Mouse (Mus musculus): ENCODE results near the gene Slc47a1. TPM values are rescaled to one million over a fixed set of nuclear protein-coding genes. Genes with fewer than 3 reads are reported as not detected.
A peak's percentile ranks its signal among the peaks of the same experiment; 100 is the strongest.
"Not testable (repeated sequence)": the region's sequence is repeated elsewhere in the genome, so short reads cannot be mapped to it uniquely, and the experiment has no call there.

Slc47a1 gene
- polyA plus RNA-seq, 1 experiment from 2014 or later, result 0.13 TPM

DNA sequence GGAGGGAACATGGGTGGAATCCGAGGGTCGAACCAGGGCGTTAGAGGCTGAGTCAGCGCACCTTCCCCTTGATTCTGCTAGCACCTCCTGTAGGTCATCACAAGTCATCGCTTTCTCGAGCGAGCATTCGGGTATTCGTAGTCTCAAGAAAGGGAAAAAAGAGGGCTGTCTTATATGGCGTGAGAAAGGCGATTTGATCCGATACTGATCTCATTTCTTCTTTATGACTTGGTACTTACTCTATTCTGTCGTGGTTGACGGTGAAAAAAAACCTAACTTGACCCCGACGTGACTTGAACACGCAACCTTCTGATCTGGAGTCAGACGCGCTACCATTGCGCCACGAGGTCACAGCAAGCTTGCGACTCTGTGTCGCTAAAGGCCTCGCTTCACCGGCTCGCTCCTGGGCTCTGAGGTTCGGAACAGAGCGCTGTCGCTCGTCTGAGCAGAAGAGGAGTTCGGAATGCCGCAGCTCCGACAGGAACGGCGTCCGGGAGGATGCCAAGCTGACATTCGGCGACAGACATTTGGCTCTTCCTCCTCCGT lies 29.6 kb upstream of the Slc47a1 start:
- Histone ChIP-seq H3K36me3 (no peaks in the 10 kb centered on the region), H3K27me3 (no peaks in the 10 kb centered on the region), H3K9ac (replicated peaks) (peak overlapping the region; percentile 93), H3K4me2 (replicated peaks) (peak overlapping the region; percentile 53), H3K4me1 (peaks cover 14% of the 10 kb centered on the region), H3K9me3 (no peaks in the 10 kb centered on the region), H3K4me3 (peak overlapping the region; percentile 91), H3K27ac (replicated peaks) (peak overlapping the region; percentile 99)
- WGBS, result under 1% methylated on average over 39 of the region's 39 CpGs
- peak; percentile 92 for ATAC-seq (replicated peaks)

DNA sequence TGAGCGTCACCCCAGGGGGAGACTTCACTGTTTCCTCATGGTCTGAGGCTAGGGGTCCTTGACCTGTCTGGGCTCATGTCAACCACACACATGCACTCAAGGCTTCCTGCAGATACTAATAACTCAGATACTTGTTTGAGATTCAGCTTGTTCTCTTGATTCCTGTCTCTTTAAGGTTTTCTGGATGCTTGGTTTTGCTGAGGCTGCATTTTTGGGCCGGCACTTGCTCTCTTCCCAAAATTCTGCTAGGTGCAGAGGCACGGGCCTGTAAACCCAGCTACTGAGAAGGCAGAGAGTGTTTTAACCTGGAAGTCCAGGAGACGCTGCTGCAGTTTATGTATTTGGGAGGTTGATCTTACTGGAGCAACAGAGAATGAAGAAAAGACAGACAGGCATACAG lies 23.6 kb upstream of the Slc47a1 start:
- H3K4me1 ChIP-seq, result no peaks in the 10 kb centered on the region
- no peaks in the 10 kb centered on the region for H3K9me3 ChIP-seq
- no peak overlapping the region for H3K4me3 ChIP-seq
- WGBS, result 84% methylated on average over 4 of the region's 4 CpGs
- no peak overlapping the region for H3K27ac ChIP-seq (replicated peaks)
- no peaks in the 10 kb centered on the region for H3K36me3 ChIP-seq
- ATAC-seq (replicated peaks), result no peak
- H3K4me2 ChIP-seq (replicated peaks), result no peak overlapping the region
- H3K9ac ChIP-seq (replicated peaks), result no peak overlapping the region
- H3K27me3 ChIP-seq, result no peaks in the 10 kb centered on the region

DNA sequence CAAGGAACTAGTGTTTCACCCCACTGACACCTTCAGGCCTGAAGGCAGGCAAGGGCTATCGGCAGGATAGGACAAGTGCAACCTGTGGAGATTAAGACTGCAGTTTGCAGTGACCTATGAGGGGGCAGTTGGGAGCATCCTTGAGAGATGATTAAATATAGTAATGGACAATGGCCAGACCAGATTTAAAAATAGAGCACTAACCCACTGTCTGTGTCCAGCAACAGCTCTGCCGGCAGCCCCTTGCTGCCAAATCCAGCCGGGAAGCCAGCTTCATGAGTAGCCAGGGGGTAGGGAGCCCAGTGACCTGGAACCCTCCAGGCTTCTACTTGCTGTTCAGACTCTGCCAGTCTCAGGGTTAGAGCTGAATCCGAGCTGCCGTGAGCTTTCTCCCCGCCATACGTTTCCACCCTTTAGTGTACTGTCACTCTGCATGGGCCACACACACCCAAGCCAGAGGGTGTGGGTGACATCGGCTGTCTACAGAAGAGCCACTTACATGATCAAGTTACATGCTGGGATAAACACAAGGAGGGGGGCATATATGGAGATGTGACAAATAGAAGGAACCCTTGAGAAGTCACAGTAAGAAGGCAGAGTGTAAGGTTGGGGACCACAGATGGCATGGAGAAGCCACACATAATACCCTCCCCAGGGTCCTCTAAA lies 22.7 kb upstream of the Slc47a1 start:
- Histone ChIP-seq H3K27ac (replicated peaks) (no peak overlapping the region), H3K9ac (replicated peaks) (no peak overlapping the region), H3K4me3 (no peak overlapping the region), H3K4me2 (replicated peaks) (no peak overlapping the region), H3K27me3 (no peaks in the 10 kb centered on the region), H3K4me1 (no peaks in the 10 kb centered on the region), H3K36me3 (no peaks in the 10 kb centered on the region), H3K9me3 (no peaks in the 10 kb centered on the region)
- ATAC-seq (replicated peaks), result no peak
- WGBS, result 88% methylated on average over 8 of the region's 8 CpGs

DNA sequence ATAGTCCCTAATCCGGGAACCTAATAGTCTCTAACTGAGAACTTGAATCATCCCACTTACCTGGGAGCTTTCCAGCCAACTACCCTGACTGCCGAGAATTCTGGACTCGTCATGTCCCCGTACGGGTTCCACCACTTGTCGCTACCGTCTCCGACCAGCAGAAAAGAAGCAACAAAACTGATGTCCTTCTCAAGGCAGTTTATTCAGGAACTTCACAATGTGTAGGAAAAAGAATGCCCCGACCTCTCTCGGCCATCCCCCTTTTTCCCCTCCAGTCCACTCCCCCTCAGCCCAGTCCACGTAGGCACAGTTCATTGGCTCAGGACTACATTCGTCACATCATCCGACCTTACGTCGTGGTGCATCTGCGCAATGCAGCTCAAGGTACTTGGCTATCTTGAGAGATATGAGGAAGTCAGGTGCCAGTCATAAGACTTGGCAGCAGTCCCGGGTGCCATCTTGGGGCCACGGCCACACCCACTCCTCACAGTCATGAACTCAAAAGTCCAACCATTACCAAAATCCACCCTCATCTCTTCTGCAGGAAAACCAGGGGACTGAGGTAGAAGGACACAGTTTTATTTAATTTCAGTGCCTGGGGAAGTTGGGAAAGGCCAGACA lies 19.4 kb upstream of the Slc47a1 start:
- not testable (repeated sequence) for H3K27me3 ChIP-seq; H3K36me3 ChIP-seq; H3K4me1 ChIP-seq; H3K27ac ChIP-seq (replicated peaks); H3K9me3 ChIP-seq; H3K4me3 ChIP-seq; H3K4me2 ChIP-seq (replicated peaks); ATAC-seq (replicated peaks); H3K9ac ChIP-seq (replicated peaks)
- 93% methylated on average over 18 of the region's 18 CpGs for WGBS

DNA sequence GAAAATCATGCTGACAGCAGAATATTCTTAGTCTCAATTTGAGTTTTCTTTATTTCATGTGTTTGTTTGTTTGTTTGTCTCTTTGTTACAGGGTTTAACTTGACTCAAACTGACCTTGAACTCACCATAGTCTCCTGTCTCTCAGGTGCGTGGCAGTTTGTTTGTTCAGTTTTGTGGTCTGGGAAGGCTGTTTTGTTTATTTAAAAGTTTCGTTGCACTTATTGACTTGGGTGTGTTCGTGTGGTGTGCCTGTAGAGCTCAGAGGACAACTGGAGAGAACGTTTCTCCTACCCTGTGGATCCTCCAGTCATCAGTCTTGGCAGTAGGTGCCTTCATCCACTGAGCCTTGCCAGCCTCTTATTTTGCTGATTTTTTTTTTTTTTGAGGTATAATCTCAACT lies 10.8 kb upstream of the Slc47a1 start:
- Histone ChIP-seq H3K36me3 (no peaks in the 10 kb centered on the region), H3K4me3 (no peak overlapping the region), H3K4me2 (replicated peaks) (no peak overlapping the region), H3K4me1 (no peaks in the 10 kb centered on the region), H3K9ac (replicated peaks) (no peak overlapping the region), H3K9me3 (no peaks in the 10 kb centered on the region), H3K27ac (replicated peaks) (no peak overlapping the region), H3K27me3 (no peaks in the 10 kb centered on the region)
- ATAC-seq (replicated peaks), result no peak
- WGBS, result 86% methylated on average over 4 of the region's 4 CpGs

DNA sequence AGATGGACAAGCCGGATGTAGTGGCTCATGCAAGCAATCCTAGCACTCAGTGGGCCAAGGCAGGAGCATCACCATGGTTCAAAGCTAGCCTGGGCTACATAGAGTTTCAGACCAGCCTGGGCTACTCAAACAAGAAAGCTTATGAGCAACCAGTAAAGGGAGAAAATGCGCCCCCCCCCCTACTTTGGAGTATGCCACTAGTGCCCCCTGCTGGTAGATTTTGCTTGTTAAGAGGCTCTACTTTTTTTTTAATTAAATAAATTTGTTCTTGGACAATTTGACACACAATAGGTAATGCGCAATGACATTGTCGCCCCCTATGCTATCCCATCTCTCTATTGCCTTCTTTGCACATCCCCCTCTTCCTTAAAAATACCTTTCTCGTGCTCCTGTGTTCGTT lies 9.9 kb upstream of the Slc47a1 start:
- H3K27me3 ChIP-seq, result no peaks in the 10 kb centered on the region
- 51% methylated on average over 6 of the region's 6 CpGs for WGBS
- no peak overlapping the region for H3K4me2 ChIP-seq (replicated peaks)
- no peak for ATAC-seq (replicated peaks)
- H3K27ac ChIP-seq (replicated peaks), result no peak overlapping the region
- no peaks in the 10 kb centered on the region for H3K9me3 ChIP-seq
- H3K9ac ChIP-seq (replicated peaks), result no peak overlapping the region
- H3K4me1 ChIP-seq, result no peaks in the 10 kb centered on the region
- no peak overlapping the region for H3K4me3 ChIP-seq
- no peaks in the 10 kb centered on the region for H3K36me3 ChIP-seq

DNA sequence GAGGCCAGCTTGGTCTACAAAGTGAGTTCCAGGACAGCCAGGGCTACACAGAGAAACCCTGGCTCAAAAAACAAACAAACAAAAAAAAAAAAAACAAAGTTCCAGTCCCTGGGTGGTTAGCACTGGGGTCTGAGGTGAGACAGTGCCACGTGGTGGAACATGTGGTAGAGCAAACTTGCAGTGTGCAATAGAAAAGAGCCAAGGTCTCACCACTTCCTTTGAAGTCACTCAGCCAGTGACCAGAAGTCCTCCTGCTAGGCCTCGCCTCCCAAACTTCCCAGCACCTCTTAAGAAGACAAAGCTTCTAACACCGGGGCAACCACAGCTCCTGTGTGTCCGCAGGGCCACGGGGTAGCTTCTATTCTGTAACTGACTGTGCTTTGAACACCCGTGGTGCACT lies 9.1 kb upstream of the Slc47a1 start:
- Histone ChIP-seq H3K9ac (replicated peaks) (no peak overlapping the region), H3K4me3 (no peak overlapping the region), H3K9me3 (no peaks in the 10 kb centered on the region), H3K27ac (replicated peaks) (no peak overlapping the region), H3K36me3 (no peaks in the 10 kb centered on the region), H3K4me1 (no peaks in the 10 kb centered on the region), H3K27me3 (no peaks in the 10 kb centered on the region), H3K4me2 (replicated peaks) (no peak overlapping the region)
- no peak for ATAC-seq (replicated peaks)
- WGBS, result 64% methylated on average over 6 of the region's 6 CpGs

DNA sequence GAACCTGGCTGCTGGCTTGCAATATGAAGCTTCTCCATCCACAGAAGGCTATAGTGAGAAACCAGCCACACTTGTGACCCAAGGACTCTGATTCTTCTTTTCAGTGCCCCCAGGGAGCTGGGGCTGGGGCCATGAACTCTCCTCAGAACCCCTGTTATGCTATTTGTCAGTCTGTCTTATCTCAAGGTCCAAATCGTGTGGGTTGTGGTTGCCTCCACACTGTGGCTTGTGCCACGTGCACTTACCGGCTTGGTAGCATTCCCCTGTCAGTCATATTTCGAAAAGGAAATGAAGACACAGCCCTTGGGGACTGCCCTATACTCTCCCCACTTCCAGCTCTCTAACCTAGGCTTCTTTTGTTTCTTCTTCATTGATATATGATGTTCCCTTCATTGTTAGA lies 7.6 kb upstream of the Slc47a1 start:
- no peak for ATAC-seq (replicated peaks)
- Histone ChIP-seq H3K27me3 (no peaks in the 10 kb centered on the region; the same call in 1 of the 2 replicates), H3K27ac (replicated peaks) (no peak overlapping the region), H3K4me3 (no peak overlapping the region), H3K9me3 (no peaks in the 10 kb centered on the region), H3K36me3 (no peaks in the 10 kb centered on the region), H3K4me2 (replicated peaks) (no peak overlapping the region), H3K4me1 (no peaks in the 10 kb centered on the region), H3K9ac (replicated peaks) (no peak overlapping the region)
- 82% methylated on average over 4 of the region's 4 CpGs for WGBS

DNA sequence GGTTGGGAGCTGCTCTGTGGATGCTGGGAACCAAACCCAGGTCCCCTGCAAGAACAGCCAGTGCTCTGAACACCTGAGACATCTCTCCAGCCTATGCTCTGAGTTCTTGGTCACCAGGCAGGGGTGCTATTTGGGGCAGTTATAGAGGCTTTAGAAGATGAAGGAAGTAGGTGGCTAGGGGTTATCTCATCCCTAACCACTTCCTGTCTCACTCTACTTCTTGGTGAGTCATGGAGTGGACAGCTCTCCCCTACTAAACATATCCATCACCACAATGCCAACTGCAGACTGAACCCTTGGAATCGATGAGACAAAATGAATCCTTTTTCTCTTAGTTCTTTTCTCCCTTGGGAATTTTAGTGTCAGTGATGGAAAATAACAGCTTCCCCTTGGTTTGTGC lies 3.1 kb upstream of the Slc47a1 start:
- Histone ChIP-seq H3K4me1 (peaks cover 5% of the 10 kb centered on the region; the same call in 1 of the 2 replicates), H3K36me3 (no peaks in the 10 kb centered on the region), H3K4me3 (no peak overlapping the region), H3K4me2 (replicated peaks) (no peak overlapping the region), H3K27me3 (peaks cover 18% of the 10 kb centered on the region), H3K9me3 (no peaks in the 10 kb centered on the region), H3K9ac (replicated peaks) (no peak overlapping the region), H3K27ac (replicated peaks) (no peak overlapping the region)
- no peak for ATAC-seq (replicated peaks)
- WGBS, result 93% methylated on average over 1 of the region's 1 CpGs

DNA sequence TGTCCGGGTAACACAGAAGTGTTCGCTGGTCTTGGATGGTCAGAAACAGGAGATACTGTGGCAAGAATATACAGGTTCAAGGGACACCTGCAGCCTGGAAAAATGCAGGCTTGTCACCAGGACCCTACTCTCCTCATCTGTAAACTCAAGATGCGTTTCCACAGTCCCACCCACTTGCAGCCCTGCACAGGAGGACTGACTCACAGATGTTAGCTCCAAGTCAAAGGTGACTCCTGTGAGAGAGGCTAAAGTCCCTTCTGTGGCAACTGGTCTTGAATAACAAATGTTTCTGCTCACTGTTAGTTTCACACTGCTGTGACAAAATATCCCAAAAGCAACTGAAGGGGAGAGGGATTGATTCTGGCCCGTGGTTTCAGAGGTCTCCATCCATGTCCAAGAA lies 506 bp upstream of the Slc47a1 start:
- no peaks in the 10 kb centered on the region for H3K9me3 ChIP-seq
- ATAC-seq (replicated peaks), result no peak

DNA sequence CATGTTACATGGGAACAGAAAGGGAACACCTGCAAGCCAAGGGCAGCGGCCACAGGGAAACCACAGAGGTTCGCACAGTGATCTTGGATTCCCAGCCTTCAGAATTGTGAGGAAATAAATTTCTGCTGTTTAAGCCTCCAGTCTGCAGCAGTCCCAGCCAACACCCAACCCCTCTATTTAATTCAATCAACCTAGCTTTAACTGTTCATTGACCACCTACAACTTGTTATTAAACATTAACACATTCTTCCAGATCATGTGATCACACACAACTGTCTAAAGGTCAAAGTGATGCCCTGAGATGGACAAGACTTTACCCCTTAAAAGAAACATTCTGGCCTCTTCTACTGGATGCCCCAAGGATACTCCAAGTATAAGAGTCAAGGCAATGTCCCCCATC lies 9.5 kb downstream of the Slc47a1 start:
- Histone ChIP-seq H3K9ac (replicated peaks) (no peak overlapping the region), H3K9me3 (no peaks in the 10 kb centered on the region), H3K27me3 (no peaks in the 10 kb centered on the region), H3K4me3 (no peak overlapping the region), H3K4me2 (replicated peaks) (no peak overlapping the region), H3K27ac (replicated peaks) (no peak overlapping the region), H3K4me1 (no peaks in the 10 kb centered on the region), H3K36me3 (no peaks in the 10 kb centered on the region)
- 100% methylated on average over 2 of the region's 2 CpGs for WGBS
- ATAC-seq (replicated peaks), result no peak

More for the DNA sequence above, 506 bp upstream of the Slc47a1 start:
- no peak overlapping the region for H3K9ac ChIP-seq (replicated peaks)
- 81% methylated on average over 4 of the region's 4 CpGs for WGBS
- peaks cover 22% of the 10 kb centered on the region for H3K27me3 ChIP-seq
- no peak overlapping the region for H3K4me3 ChIP-seq
- no peak overlapping the region for H3K27ac ChIP-seq (replicated peaks)
- no peak overlapping the region for H3K4me2 ChIP-seq (replicated peaks)
- H3K4me1 ChIP-seq, result peaks cover 5% of the 10 kb centered on the region; the same call in 1 of the 2 replicates
- no peaks in the 10 kb centered on the region for H3K36me3 ChIP-seq

DNA sequence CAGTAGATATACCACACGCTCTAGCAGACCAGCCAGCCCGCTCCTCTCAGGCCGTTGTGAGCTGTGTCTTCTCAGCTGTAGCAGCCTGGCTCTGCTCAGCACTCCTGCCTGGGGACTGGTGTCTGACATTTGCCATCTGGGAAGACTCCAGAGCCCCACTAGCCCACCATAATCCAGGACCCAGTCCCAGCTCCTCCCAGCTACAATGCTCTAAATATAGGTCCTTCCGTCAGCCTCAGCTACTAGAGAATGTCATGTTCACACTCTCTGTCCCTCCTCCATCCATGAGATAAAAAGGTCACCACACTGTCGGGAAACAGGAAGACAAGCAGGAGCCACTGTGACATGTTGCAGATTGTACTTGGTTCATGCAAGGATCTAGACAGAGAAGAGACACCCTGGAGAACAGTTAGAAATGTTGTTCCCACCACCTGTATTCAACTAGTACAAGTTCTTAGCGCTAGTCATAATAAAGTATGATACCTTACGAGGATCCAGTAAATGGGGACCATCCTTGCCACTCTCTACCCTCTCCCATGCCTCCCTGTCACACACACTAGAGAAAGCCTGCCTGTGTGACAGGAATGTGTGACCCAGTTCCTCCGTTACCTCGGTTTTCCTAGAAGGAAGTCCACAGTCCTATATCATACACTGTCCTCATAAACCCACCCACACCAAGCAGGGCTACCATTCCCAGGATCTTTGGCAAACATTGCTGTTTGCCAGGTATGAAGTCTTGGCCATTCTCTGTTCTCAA lies 11.4 kb downstream of the Slc47a1 start:
- Histone ChIP-seq H3K4me2 (replicated peaks) (no peak overlapping the region), H3K4me1 (no peaks in the 10 kb centered on the region), H3K9ac (replicated peaks) (no peak overlapping the region), H3K4me3 (no peak overlapping the region), H3K9me3 (no peaks in the 10 kb centered on the region), H3K27me3 (no peaks in the 10 kb centered on the region), H3K27ac (replicated peaks) (no peak overlapping the region), H3K36me3 (no peaks in the 10 kb centered on the region)
- ATAC-seq (replicated peaks), result no peak
- WGBS, result 89% methylated on average over 9 of the region's 9 CpGs
